Mouse (Mus musculus) hindbrain, embryonic 16.5 days (tissue): ENCODE results near the gene Hspb11. TPM values are rescaled to one million over a fixed set of nuclear protein-coding genes. Genes with fewer than 3 reads are reported as not detected.
A peak's percentile ranks its signal among the peaks of the same experiment; 100 is the strongest.

Source experiments
- ATAC-seq: fragments of 200-750 bp; cut with Nextera tagmentation; 2 replicates; pipeline ENCODE4 v1.8.0; 2017; ENCODE audit warnings: moderate TSS enrichment, moderate library complexity
- H3K27ac ChIP-seq: fragments of 300-500 bp; sonication (generic); 2 replicates; pipeline ENCODE4 v1.5.1; 2014; ENCODE audit warnings: low read depth, mild to moderate bottlenecking, control low read depth, low read length, moderate library complexity
- H3K27me3 ChIP-seq: fragments of 300-500 bp; sonication (generic); replicated peaks from 2 replicates; pipeline ENCODE4 v1.6.1; 2014; ENCODE audit warnings: low read length; ENCODE audit not compliant: control insufficient read depth, insufficient read depth
- H3K36me3 ChIP-seq: fragments of 300-500 bp; sonication (generic); 2 replicates; pipeline ENCODE4 v1.6.1; 2014; ENCODE audit warnings: mild to moderate bottlenecking, low read length, moderate library complexity, mixed read lengths; ENCODE audit not compliant: control insufficient read depth, insufficient read depth
- H3K4me1 ChIP-seq: fragments of 300-500 bp; sonication (generic); 2 replicates; pipeline ENCODE4 v1.6.1; 2014; ENCODE audit warnings: low read depth, low read length; ENCODE audit not compliant: control insufficient read depth, insufficient read depth
- H3K4me2 ChIP-seq: fragments of 300-500 bp; sonication (generic); 2 replicates; pipeline ENCODE4 v1.6.1; 2014; ENCODE audit warnings: mild to moderate bottlenecking, low read length, control low read depth, moderate library complexity
- H3K4me3 ChIP-seq: fragments of 300-500 bp; sonication (generic); 2 replicates; pipeline ENCODE4 v1.5.1; 2014; ENCODE audit warnings: mild to moderate bottlenecking, low read length, control low read depth, moderate library complexity
- H3K9ac ChIP-seq: fragments of 300-500 bp; sonication (generic); 2 replicates; pipeline ENCODE4 v1.6.1; 2014; ENCODE audit warnings: low read depth, mild to moderate bottlenecking, control low read depth, low read length, moderate library complexity
- H3K9me3 ChIP-seq: fragments of 300-500 bp; sonication (generic); 2 replicates; pipeline ENCODE4 v1.6.1; 2014; ENCODE audit warnings: mild to moderate bottlenecking, low read length, moderate library complexity; ENCODE audit not compliant: control insufficient read depth
- WGBS: fragments of 180-500 bp; shearing (Covaris S2); extraction: QIAGEN DNeasy Blood & Tissue Kit; methylation state at CpG from one replicate; pipeline ENCODE4 v1.1.7; 2014; 5-methylcytosine and 5-hydroxymethylcytosine counted together
- polyA plus RNA-seq: library from polyadenylated mRNA; unstranded; fragments of >200 nt; fragmentation: Nextera tagmentation; extraction: Ambion mirVana; gene quantifications from 2 replicates; pipeline ENCODE4 v1.2.1, GENCODE M21; 2015

The Hspb11 gene
- polyA plus RNA-seq, 1 experiment from 2014 or later: 36.8 TPM

DNA sequence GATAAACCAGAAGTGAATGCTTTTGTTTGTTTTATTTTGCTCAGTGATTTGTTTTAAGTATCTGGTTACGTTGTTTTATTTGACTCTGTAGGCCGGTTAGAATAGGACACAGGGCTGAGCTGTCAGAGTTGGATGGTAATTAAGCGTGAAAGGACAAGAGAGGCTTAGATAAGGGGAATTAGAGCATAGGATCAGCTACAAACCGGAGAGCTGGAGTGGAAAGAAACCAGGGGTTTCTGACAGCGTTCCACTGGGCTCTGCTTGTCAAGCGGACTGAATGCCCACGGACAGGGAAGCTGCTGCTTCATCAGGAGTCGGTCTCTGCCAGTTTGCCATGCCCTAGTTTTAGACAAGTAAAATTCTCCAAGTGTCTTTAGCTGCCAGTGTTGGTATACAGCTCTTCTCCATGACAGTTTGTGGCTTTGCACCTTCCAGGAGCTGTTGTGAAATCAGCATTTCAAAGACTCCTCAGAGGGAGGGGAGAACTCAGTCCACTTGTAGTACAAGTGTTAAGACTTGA is 24.9 kb downstream of the Hspb11 start:
- Histone ChIP-seq H3K36me3 (peaks cover 11% of the 10 kb centered on the region), H3K4me3 (no peak overlapping the region), H3K9me3 (no peaks in the 10 kb centered on the region), H3K4me1 (no peaks in the 10 kb centered on the region), H3K27ac (no peak overlapping the region), H3K9ac (no peak overlapping the region), H3K27me3 (no peaks in the 10 kb centered on the region), H3K4me2 (no peak overlapping the region)
- 11% methylated on average over 8 of the region's 8 CpGs for WGBS
- ATAC-seq: peak; percentile 56; the same call in 1 of the 2 replicates

GRCm38 (mm10) chr4:107280843-107281475 is 27.6 kb downstream of the Hspb11 start:
- Histone ChIP-seq H3K9ac (no peak overlapping the region), H3K36me3 (peaks cover 11% of the 10 kb centered on the region; the same call in 1 of the 2 replicates), H3K27ac (no peak overlapping the region), H3K27me3 (no peaks in the 10 kb centered on the region), H3K4me1 (no peaks in the 10 kb centered on the region), H3K4me3 (no peak overlapping the region), H3K4me2 (no peak overlapping the region), H3K9me3 (no peaks in the 10 kb centered on the region)
- WGBS: 80% methylated on average over 7 of the region's 7 CpGs
- ATAC-seq: no peak

DNA sequence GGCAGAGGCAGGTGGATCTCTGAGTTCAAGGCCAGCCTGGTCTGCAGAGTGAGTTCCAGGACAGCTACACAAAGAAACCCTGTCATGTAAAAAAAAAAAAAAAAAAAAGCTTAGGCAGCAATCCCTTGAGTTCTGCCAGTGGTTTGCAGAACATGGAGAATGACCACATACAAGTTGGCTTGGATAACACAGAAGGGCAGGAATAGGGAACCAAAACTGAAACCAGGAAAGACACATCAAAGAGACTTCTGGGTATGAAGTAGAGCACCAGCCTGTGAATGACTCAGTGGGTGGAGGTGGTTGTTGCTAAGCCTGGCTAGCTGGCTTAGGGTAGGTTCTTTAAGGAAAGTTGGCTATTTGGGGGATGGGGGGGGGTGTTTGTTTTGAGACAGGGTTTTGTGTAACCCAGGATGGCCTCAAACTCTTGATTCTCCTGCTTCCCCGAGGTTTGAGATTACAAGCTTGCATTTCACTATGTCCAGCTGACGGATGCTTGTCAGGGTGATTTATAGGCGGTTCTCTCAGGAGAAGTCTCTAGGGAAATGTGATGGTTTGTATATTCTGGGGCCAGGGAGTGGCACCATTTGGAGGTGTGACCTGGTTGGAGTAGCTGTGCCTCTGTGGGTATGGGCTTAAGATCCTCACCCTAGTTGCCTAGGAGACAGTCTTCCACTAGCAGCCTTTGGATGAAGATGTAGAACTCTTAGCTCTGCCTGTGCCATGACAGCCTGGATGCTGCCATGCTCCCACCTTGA is 32.2 kb downstream of the Hspb11 start:
- Histone ChIP-seq H3K4me1 (no peaks in the 10 kb centered on the region), H3K4me3 (no peak overlapping the region), H3K4me2 (no peak overlapping the region), H3K27me3 (no peaks in the 10 kb centered on the region), H3K27ac (no peak overlapping the region), H3K9ac (no peak overlapping the region), H3K9me3 (no peaks in the 10 kb centered on the region), H3K36me3 (0 out of 2 replicates have a peak, but pooled peaks cover 8% of the 10 kb centered on the region)
- no peak for ATAC-seq
- WGBS: 80% methylated on average over 3 of the region's 3 CpGs

DNA sequence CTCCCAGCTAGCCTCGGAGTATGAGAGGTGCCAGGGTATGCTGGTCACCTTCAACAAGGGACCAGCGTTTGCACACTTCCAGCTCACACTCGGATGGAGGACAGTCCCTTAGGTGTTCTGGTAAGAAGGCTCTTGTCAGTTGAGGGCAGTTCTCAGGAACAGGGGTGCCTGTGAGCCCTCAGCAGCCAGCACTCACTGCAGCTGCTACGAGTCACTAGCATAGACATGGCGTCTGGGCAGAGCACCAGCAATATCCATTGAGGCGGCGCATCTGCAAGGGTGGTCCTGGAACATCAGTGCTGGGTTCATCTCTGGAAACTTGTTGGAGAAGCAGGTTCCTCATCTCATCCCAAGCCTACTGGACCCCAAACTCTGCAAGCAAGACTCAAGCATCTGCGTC is 33.0 kb downstream of the Hspb11 start:
- Histone ChIP-seq H3K4me1 (no peaks in the 10 kb centered on the region), H3K9me3 (no peaks in the 10 kb centered on the region), H3K9ac (no peak overlapping the region), H3K4me2 (no peak overlapping the region), H3K27me3 (no peaks in the 10 kb centered on the region), H3K27ac (no peak overlapping the region), H3K4me3 (no peak overlapping the region), H3K36me3 (0 out of 2 replicates have a peak, but pooled peaks cover 8% of the 10 kb centered on the region)
- WGBS: 95% methylated on average over 8 of the region's 8 CpGs
- ATAC-seq: no peak

GRCm38 (mm10) chr4:107287517-107287916 is 34.1 kb downstream of the Hspb11 start:
- ATAC-seq: no peak
- no peaks in the 10 kb centered on the region for H3K9me3 ChIP-seq
- no peak overlapping the region for H3K27ac ChIP-seq
- no peak overlapping the region for H3K9ac ChIP-seq
- no peak overlapping the region for H3K4me3 ChIP-seq
- no peaks in the 10 kb centered on the region for H3K27me3 ChIP-seq
- H3K4me2 ChIP-seq: no peak overlapping the region
- H3K4me1 ChIP-seq: no peaks in the 10 kb centered on the region
- WGBS: 91% methylated on average over 2 of the region's 2 CpGs
- 0 out of 2 replicates have a peak, but pooled peaks cover 5% of the 10 kb centered on the region for H3K36me3 ChIP-seq

GRCm38 (mm10) chr4:107291611-107292272 is 38.3 kb downstream of the Hspb11 start:
- H3K36me3 ChIP-seq: no peaks in the 10 kb centered on the region
- 84% methylated on average over 7 of the region's 7 CpGs for WGBS
- no peaks in the 10 kb centered on the region for H3K4me1 ChIP-seq
- no peak for ATAC-seq
- H3K9ac ChIP-seq: no peak overlapping the region
- no peaks in the 10 kb centered on the region for H3K9me3 ChIP-seq
- H3K4me3 ChIP-seq: no peak overlapping the region
- no peak overlapping the region for H3K4me2 ChIP-seq
- H3K27me3 ChIP-seq: no peaks in the 10 kb centered on the region
- H3K27ac ChIP-seq: no peak overlapping the region

DNA sequence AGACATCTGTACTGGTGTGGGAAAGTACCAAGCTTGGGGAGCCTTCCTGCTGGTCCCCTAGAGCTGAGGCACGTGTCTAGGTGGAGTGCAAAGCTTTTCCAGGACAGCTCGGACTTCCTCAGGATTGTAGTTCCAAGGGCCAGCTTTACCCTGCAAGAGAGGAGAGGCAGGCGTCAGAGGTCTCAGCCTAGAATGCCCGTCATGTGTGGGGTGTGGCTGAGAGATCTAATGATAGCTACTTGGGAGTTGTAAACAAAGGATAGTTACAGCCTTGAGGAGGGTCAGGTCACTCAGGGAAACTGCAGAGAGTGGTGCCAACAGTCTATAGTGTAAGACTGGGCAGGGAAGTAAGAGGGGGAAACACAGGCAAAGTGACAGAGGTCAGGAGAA is 38.9 kb downstream of the Hspb11 start:
- Histone ChIP-seq H3K27me3 (no peaks in the 10 kb centered on the region), H3K9me3 (no peaks in the 10 kb centered on the region), H3K4me1 (no peaks in the 10 kb centered on the region), H3K27ac (no peak overlapping the region), H3K4me3 (no peak overlapping the region), H3K36me3 (no peaks in the 10 kb centered on the region), H3K4me2 (no peak overlapping the region), H3K9ac (no peak overlapping the region)
- ATAC-seq: no peak
- WGBS: 73% methylated on average over 4 of the region's 4 CpGs

- no peak overlapping the region for H3K4me2 ChIP-seq
- no peaks in the 10 kb centered on the region for H3K36me3 ChIP-seq
- no peak overlapping the region for H3K9ac ChIP-seq
- no peaks in the 10 kb centered on the region for H3K4me1 ChIP-seq
- H3K27me3 ChIP-seq: no peaks in the 10 kb centered on the region
- WGBS: 87% methylated on average over 8 of the region's 8 CpGs
- H3K4me3 ChIP-seq: no peak overlapping the region
- ATAC-seq: no peak
- H3K9me3 ChIP-seq: no peaks in the 10 kb centered on the region
- no peak overlapping the region for H3K27ac ChIP-seq
These were observed 44.7 kb downstream of the Hspb11 start for GRCm38 (mm10) chr4:107298071-107298606.
